Mouse (Mus musculus) midbrain, embryonic 12.5 days (tissue): ENCODE results near the gene Ddx54. TPM values are rescaled to one million over a fixed set of nuclear protein-coding genes. Genes with fewer than 3 reads are reported as not detected.

ENCODE experiments used
- ATAC-seq: fragments of 200-750 bp; cut with Nextera tagmentation; 2 replicates; pipeline ENCODE4 v1.8.0; 2017; ENCODE audit warnings: low read depth, moderate TSS enrichment, moderate library complexity; ENCODE audit not compliant: low FRiP score
- H3K27ac ChIP-seq: fragments of 300-500 bp; sonication (generic); replicated peaks from 2 replicates; pipeline ENCODE4 v1.5.1; 2016; ENCODE audit warnings: mild to moderate bottlenecking
- H3K27me3 ChIP-seq: fragments of 300-500 bp; sonication (generic); 2 replicates; pipeline ENCODE4 v1.6.1; 2016; ENCODE audit warnings: mild to moderate bottlenecking
- H3K36me3 ChIP-seq: fragments of 300-500 bp; sonication (generic); 2 replicates; pipeline ENCODE4 v1.6.1; 2016
- H3K4me1 ChIP-seq: fragments of 300-500 bp; sonication (generic); 2 replicates; pipeline ENCODE4 v1.6.1; 2016
- H3K4me2 ChIP-seq: fragments of 300-500 bp; sonication (generic); replicated peaks from 2 replicates; pipeline ENCODE4 v1.6.1; 2016; ENCODE audit warnings: mild to moderate bottlenecking, moderate library complexity
- H3K4me3 ChIP-seq: fragments of 300-500 bp; sonication (generic); 2 replicates; pipeline ENCODE4 v1.5.1; 2016; ENCODE audit warnings: mild to moderate bottlenecking
- H3K9ac ChIP-seq: fragments of 300-500 bp; sonication (generic); replicated peaks from 2 replicates; pipeline ENCODE4 v1.6.1; 2016; ENCODE audit warnings: mild to moderate bottlenecking, moderate library complexity
- H3K9me3 ChIP-seq: fragments of 300-500 bp; sonication (generic); 2 replicates; pipeline ENCODE4 v1.6.1; 2016; ENCODE audit warnings: mild to moderate bottlenecking
- WGBS: fragments of 180-500 bp; shearing (Covaris S2); methylation state at CpG from one replicate; pipeline ENCODE4 v1.1.7; 2016; 5-methylcytosine and 5-hydroxymethylcytosine counted together
- polyA plus RNA-seq: library from polyadenylated mRNA; unstranded; fragments of >200 nt; fragmentation: Nextera tagmentation; extraction: Ambion mirVana; gene quantifications from 2 replicates; pipeline ENCODE4 v1.2.1, GENCODE M21; 2016

The Ddx54 gene
- polyA plus RNA-seq = 51.8 and 53.0 TPM in 2 replicates

DNA sequence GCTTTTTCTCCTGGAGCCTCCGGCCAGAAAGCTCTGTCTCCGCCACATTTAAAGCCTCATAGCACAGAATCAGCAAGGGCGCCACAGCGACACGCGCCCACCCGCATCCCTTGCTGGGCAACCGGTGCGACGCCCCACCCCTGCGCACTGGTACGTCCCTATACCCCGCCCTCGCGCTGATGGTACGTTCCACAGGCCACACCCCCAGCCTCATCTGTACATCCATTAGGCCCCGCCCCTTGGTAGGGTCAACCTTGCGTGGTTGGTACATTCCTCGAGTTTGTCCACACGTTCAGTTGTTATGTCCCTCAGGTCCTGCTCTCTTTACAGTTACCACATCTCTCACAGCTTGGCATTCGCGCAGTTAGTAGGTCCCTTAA, at the start of gene Ddx54, which contains the start of gene Rita1:
Gene Ddx54 (plus strand): TSS at position 298 of the 380 bp plus-strand sequence.
Gene Rita1 (minus strand): TSS at position 148 of the 380 bp plus-strand sequence.
- no peaks in the 10 kb centered on the region for H3K9me3 ChIP-seq
- peak within 1 kb of the TSS; percentile 89 for H3K4me2 ChIP-seq
- H3K4me3 ChIP-seq = peak within 1 kb of the TSS; percentile 70
- H3K27ac ChIP-seq = peak within 1 kb of the TSS; percentile 80
- peaks cover 40% of the 10 kb centered on the region for H3K36me3 ChIP-seq
- under 1% methylated on average over 22 of the region's 22 CpGs for WGBS
- H3K9ac ChIP-seq = peak within 1 kb of the TSS; percentile 67
- peak; percentile 79 for ATAC-seq
- H3K27me3 ChIP-seq = no peaks in the 10 kb centered on the region
- H3K4me1 ChIP-seq = peaks cover 17% of the 10 kb centered on the region

DNA sequence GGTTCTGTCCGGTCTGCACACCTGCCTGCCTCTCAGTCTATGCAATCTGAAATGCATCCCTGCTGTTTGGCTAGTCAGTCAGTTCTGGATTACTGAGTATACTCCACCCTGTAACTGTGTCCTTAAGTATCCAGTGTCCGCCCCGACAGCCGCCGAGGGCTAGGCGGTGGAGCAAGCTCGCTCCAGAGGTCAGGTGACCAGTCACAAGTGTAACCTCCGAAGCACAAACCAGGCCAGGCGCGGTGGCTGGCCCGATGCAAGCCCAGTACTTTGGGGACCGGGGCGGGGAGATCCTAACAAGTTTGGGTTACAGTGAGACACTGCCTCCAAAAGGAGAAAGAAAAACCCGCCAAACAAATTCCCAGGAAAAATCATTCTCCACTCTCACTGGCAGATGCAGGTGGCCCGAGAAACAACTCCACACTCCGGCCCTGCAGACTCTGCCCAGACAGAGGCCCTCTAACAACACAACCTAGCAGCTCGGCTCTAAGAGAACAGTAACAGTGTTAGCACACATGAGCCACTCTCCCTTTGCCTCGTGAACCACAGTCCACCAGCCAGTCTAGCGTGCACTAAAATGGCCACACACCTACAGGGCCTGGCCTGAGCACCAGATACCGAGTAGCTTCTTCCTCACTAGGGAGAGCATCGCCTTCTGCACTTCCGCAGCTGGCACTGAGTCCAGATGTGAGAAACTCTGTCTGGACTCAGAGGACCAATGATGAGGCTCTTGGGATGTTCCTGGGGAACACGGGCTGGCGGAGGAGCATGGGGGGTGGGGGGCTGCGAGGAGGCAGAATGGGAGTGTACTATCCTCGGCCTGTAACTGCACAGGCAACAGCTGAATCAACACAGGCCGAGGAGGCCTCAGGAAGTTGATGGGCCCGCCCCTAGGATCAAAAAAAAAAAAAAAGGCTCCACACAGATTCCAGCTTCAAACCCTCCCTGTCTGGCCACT, 49.3 kb upstream of the Ddx54 start:
- H3K4me2 ChIP-seq = no peak overlapping the region
- WGBS = 60% methylated on average over 28 of the region's 28 CpGs
- no peak overlapping the region for H3K4me3 ChIP-seq
- no peaks in the 10 kb centered on the region for H3K27me3 ChIP-seq
- no peak for ATAC-seq
- no peaks in the 10 kb centered on the region for H3K36me3 ChIP-seq
- no peaks in the 10 kb centered on the region for H3K9me3 ChIP-seq
- peak overlapping the region; percentile 56 for H3K27ac ChIP-seq
- H3K4me1 ChIP-seq = peaks cover 79% of the 10 kb centered on the region
- H3K9ac ChIP-seq = no peak overlapping the region

DNA sequence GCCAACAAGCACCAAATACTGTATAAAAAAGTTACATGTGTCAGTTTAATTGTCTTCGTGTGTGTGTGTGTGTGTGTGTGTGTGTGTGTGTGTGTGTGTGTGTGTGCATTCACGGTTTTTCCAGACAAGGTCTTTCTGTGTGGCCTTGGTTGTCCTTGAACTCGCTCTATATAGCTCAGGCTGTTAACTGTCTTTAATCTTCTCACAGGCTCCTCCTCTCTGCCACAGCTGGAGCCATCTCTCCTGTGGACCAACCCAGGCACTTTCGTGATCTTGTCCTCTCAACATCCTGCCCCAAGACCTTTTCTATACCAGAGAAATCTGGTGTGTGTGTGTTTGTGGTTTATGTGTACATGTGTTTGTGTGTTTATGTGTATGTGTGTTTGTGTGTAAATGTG, 48.6 kb upstream of the Ddx54 start:
- no peak overlapping the region for H3K4me2 ChIP-seq
- peak overlapping the region; percentile 46; the same call in 1 of the 2 replicates for H3K27ac ChIP-seq

DNA sequence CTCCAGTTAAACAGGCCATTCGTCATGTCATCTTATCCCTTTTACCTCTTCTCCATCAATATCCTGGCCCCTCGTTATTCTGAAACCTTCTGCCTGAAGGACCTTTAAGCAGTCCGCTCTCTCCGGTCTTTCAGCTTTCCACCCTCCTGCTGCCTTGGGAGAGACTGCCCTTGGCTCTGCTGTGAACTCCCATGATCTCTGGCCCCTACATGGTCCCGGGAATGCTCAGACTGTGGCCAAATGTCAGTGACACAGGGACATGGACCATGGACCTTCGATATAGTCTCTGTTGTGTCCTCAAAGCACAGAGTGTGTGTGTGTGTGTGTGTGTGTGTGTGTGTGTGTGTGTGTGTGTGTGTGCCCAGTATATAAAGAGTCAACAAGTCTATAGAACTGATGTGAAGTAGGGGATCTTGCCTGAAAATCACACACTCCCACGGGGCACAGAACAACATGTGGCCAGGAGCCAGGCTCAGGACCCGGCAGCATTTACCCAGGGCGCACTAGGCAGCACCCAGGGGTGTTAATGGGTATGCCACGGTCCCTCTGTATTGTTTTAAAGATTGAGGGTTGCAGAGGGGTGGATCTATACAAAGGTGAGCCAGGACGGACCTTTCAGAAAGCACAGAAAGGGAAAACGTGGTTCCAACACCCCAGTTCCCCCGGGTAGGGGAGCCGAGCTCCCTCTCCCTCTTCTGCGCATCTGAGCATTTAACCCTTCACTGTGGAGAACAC, 47.2 kb upstream of the Ddx54 start:
- Histone ChIP-seq H3K4me3 (no peak overlapping the region), H3K27ac (peak overlapping the region; percentile 78), H3K36me3 (no peaks in the 10 kb centered on the region), H3K4me2 (no peak overlapping the region), H3K9me3 (no peaks in the 10 kb centered on the region), H3K9ac (no peak overlapping the region), H3K27me3 (no peaks in the 10 kb centered on the region), H3K4me1 (peaks cover 73% of the 10 kb centered on the region)
- no peak for ATAC-seq
- WGBS = 42% methylated on average over 15 of the region's 15 CpGs

More for the DNA sequence above, 48.6 kb upstream of the Ddx54 start:
- WGBS = 46% methylated on average over 4 of the region's 4 CpGs
- H3K36me3 ChIP-seq = no peaks in the 10 kb centered on the region
- no peak overlapping the region for H3K9ac ChIP-seq
- no peaks in the 10 kb centered on the region for H3K9me3 ChIP-seq
- no peaks in the 10 kb centered on the region for H3K27me3 ChIP-seq
- ATAC-seq = no peak
- peaks cover 79% of the 10 kb centered on the region for H3K4me1 ChIP-seq
- no peak overlapping the region for H3K4me3 ChIP-seq

DNA sequence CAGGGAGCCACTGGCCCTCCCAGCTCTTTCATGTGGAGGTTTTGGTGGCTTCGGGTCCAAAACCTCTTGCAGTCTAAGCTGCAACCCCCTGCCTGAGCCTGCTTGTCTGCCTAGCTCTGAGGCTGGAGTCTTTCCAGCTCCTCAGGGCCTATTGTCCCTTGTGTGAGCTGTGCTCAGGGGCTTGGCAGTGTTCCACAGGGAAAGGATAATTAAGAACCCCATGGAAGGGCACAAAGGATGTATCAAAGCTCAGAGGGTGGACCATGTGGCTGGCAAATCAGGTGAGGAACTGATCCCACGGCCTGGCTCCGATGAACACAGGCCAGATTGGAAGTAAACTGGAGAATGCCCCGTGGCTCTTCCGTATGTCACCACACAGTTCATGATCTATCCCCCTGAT, 46.4 kb upstream of the Ddx54 start:
- Histone ChIP-seq H3K4me1 (peaks cover 71% of the 10 kb centered on the region), H3K36me3 (no peaks in the 10 kb centered on the region), H3K4me3 (no peak overlapping the region), H3K27ac (peak overlapping the region; percentile 78), H3K27me3 (no peaks in the 10 kb centered on the region), H3K9ac (no peak overlapping the region), H3K4me2 (no peak overlapping the region), H3K9me3 (no peaks in the 10 kb centered on the region)
- 30% methylated on average over 5 of the region's 5 CpGs for WGBS
- ATAC-seq = peak; percentile 48

DNA sequence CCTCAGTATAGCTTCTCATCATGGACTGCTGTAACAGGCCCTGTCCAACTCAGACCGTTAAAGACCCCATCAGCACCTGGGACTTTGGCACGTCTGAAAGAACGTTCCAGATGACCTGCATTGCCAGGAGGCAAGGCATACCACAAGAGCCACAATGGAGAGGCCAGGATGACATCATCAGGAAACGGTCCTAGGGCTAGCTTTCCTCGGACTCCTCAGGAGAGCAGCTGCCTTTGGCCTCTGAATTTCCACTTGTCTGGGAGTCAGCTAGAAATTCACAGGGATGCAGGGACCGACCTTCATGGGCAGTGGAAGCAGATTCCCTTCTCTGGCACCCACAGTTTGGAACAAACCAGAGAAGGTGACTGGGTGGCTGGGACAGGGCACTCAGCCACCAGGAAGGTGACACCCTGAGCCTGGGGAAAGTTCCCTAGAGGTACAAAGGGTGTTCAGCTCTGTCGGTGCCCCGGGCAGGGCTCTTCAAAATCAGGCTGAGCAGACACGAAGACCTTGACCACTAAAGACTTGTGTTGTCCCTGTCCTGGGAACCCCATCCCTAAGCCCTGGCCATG, 45.8 kb upstream of the Ddx54 start:
- Histone ChIP-seq H3K27ac (peak overlapping the region; percentile 78), H3K9ac (0 out of 2 replicates have a peak overlapping the region, but pooled peaks have one; percentile 20), H3K4me2 (peak overlapping the region; percentile 16), H3K4me3 (no peak overlapping the region), H3K27me3 (no peaks in the 10 kb centered on the region), H3K36me3 (no peaks in the 10 kb centered on the region), H3K9me3 (no peaks in the 10 kb centered on the region), H3K4me1 (peaks cover 74% of the 10 kb centered on the region)
- ATAC-seq = no peak
- WGBS = 58% methylated on average over 9 of the region's 9 CpGs

DNA sequence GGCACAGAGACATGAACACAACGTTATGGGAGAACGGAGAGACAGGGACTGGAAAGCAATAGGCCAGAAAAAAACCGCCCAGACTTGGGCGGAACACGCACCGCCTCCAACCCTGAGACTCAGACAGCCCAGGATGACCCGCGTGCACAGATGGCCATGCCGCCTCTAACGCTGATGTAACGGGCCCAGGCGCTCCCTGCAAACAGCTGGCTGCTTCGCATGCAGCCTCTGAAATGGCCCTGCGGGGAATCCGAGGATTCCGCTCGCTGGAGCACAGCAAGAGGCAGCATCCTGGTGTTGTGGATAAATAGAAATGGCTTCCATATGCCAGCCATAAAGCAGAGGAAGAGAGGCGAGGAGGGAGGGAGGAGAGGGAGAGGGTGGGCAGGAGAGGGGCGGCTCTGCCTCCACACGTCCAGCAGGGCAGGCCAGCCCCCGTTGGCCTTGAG, 45.3 kb upstream of the Ddx54 start:
- no peak overlapping the region for H3K4me3 ChIP-seq
- WGBS = 10% methylated on average over 21 of the region's 21 CpGs
- no peaks in the 10 kb centered on the region for H3K9me3 ChIP-seq
- no peaks in the 10 kb centered on the region for H3K36me3 ChIP-seq
- ATAC-seq = peak; percentile 70
- peaks cover 74% of the 10 kb centered on the region for H3K4me1 ChIP-seq
- H3K27me3 ChIP-seq = no peaks in the 10 kb centered on the region
- H3K4me2 ChIP-seq = peak overlapping the region; percentile 16
- 0 out of 2 replicates have a peak overlapping the region, but pooled peaks have one; percentile 20 for H3K9ac ChIP-seq
- H3K27ac ChIP-seq = peak overlapping the region; percentile 78

DNA sequence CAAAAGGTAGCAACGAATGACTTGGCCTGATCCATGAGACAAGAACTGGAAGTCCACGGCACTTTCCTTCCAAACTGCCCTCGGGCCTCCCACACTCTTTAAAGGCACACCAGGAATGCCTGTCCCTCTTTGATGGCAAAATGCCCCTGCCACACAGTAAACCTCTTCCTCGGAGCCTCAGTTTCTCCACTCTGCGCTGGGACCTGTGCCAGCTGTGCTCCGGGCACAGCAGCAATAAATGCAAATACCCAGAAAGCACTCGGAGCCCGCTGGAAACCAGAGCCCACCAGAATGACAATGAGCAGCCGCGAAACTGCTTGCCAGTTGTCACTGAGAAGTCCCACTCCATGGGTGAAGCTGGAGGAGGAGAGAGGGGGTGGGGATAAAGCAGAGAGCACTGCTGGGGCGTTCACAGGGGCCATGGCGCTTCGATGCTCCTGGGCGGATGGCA, 44.8 kb upstream of the Ddx54 start:
- no peaks in the 10 kb centered on the region for H3K9me3 ChIP-seq
- 0 out of 2 replicates have a peak overlapping the region, but pooled peaks have one; percentile 16 for H3K4me2 ChIP-seq
- ATAC-seq = no peak
- H3K27ac ChIP-seq = peak overlapping the region; percentile 78
- 48% methylated on average over 14 of the region's 14 CpGs for WGBS
- no peak overlapping the region for H3K4me3 ChIP-seq
- H3K4me1 ChIP-seq = peaks cover 72% of the 10 kb centered on the region
- H3K27me3 ChIP-seq = no peaks in the 10 kb centered on the region
- H3K9ac ChIP-seq = 0 out of 2 replicates have a peak overlapping the region, but pooled peaks have one; percentile 20
- H3K36me3 ChIP-seq = no peaks in the 10 kb centered on the region

DNA sequence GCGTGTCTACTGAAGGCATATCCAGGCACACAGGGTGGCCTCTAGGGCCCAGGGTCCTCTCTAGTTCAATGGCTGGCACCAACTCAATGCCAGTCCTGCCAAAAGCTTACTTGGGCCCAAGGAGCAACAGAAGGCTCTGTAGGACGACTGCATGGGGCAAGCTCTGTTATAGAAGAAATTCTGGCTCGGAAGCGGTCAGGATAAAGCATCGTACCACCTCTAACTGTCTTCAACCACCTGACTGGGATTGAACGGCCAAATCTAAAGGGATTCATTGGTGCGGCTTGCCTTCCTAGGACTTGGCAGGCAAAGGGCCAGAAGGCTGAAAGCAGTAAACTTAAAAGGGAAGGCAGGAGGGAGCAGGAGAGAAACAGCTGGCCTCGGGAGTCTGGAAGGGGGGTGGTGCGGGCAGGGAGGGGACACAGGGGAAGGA, 44.2 kb upstream of the Ddx54 start:
- Histone ChIP-seq H3K9ac (no peak overlapping the region), H3K9me3 (no peaks in the 10 kb centered on the region), H3K36me3 (no peaks in the 10 kb centered on the region), H3K27me3 (no peaks in the 10 kb centered on the region), H3K27ac (peak overlapping the region; percentile 78), H3K4me3 (no peak overlapping the region), H3K4me2 (no peak overlapping the region), H3K4me1 (peaks cover 66% of the 10 kb centered on the region)
- ATAC-seq = no peak
- WGBS = 61% methylated on average over 9 of the region's 9 CpGs

DNA sequence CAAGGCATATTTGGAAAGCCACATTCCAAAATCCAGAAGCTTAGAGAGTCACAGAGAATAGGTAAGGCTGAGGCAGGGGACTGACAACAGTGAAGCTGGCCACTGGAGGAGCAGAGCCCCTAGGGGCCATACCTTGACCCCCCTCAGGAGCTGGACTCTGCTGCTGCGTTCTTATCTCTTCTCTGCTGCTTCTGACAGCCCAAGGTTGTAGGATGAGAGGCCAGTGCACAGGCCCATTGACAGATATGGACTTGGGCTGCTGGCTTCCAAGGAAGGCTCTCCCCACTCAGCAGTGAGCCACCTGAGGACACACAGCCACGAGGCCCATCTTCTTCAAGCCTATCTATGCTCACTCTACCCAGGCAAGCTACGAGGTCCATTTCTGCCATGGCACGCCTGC, 43.6 kb upstream of the Ddx54 start:
- peaks cover 60% of the 10 kb centered on the region for H3K4me1 ChIP-seq
- H3K27me3 ChIP-seq = no peaks in the 10 kb centered on the region
- no peak for ATAC-seq
- no peak overlapping the region for H3K4me3 ChIP-seq
- no peak overlapping the region for H3K27ac ChIP-seq
- no peaks in the 10 kb centered on the region for H3K9me3 ChIP-seq
- no peak overlapping the region for H3K4me2 ChIP-seq
- no peak overlapping the region for H3K9ac ChIP-seq
- no peaks in the 10 kb centered on the region for H3K36me3 ChIP-seq
- 84% methylated on average over 4 of the region's 4 CpGs for WGBS

DNA sequence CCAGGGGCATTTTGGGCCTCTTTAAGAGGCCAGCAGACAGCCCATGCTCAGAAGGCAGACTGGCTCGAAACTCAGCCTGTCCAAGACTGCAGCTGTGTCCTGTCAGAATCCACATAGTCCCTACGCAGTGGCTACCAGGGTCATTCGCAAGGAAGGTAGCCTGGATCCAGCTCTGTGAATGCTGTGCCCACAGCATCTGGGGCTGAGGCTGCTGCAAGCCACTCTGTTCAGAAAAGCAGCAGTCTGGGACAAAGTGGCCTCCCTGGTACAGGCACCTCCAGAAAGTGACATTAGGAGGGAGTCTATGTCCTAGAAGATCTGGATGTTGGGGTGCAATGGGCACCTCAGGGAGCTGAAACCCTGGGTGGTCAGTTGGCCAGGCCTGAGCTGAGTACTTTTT, 42.7 kb upstream of the Ddx54 start:
- no peak for ATAC-seq
- Histone ChIP-seq H3K27me3 (no peaks in the 10 kb centered on the region), H3K36me3 (no peaks in the 10 kb centered on the region), H3K27ac (no peak overlapping the region), H3K9ac (no peak overlapping the region), H3K4me3 (no peak overlapping the region), H3K9me3 (no peaks in the 10 kb centered on the region), H3K4me2 (no peak overlapping the region), H3K4me1 (peaks cover 54% of the 10 kb centered on the region)
- 94% methylated on average over 3 of the region's 3 CpGs for WGBS
